Mouse (Mus musculus) ovary, postnatal 10 days (tissue): ENCODE measurements around the gene Ccdc102a.

Experiments used
- DNase-seq: peaks from one replicate; pipeline ENCODE4 v3.0.0; 2022; ENCODE audit warnings: low spot score

Gene Ccdc102a

GRCm38 (mm10) chr8:94919256-94919655 lies 1.4 kb upstream of the Ccdc102a start:
- DNase-seq: no peak

GRCm38 (mm10) chr8:94917352-94917751 lies 546 bp downstream of the Ccdc102a start:
- peak; percentile 89 for DNase-seq

- no peak for DNase-seq
Observed at GRCm38 (mm10) chr8:94916960-94917324, 956 bp downstream of the Ccdc102a start.

- DNase-seq: no peak
Observed at GRCm38 (mm10) chr8:94916311-94916959, 1.5 kb downstream of the Ccdc102a start.

GRCm38 (mm10) chr8:94914701-94915101 lies 3.2 kb downstream of the Ccdc102a start:
- no peak for DNase-seq

GRCm38 (mm10) chr8:94914256-94914655 lies 3.6 kb downstream of the Ccdc102a start:
- DNase-seq: no peak

- DNase-seq: no peak
Observed at GRCm38 (mm10) chr8:94913061-94913660, 4.7 kb downstream of the Ccdc102a start.

- DNase-seq: no peak
Observed at GRCm38 (mm10) chr8:94908847-94909246, 9.1 kb downstream of the Ccdc102a start.

GRCm38 (mm10) chr8:94907591-94908300 lies 10.2 kb downstream of the Ccdc102a start:
- DNase-seq: no peak

GRCm38 (mm10) chr8:94904450-94905175 lies 13.3 kb downstream of the Ccdc102a start:
- DNase-seq: peak; percentile 75

- DNase-seq: no peak
Observed at GRCm38 (mm10) chr8:94903709-94904108, 14.2 kb downstream of the Ccdc102a start.

- no peak for DNase-seq
Observed at GRCm38 (mm10) chr8:94901031-94901430, 16.9 kb downstream of the Ccdc102a start.

- DNase-seq: no peak
Observed at GRCm38 (mm10) chr8:94900617-94901016, 17.3 kb downstream of the Ccdc102a start.

GRCm38 (mm10) chr8:94899262-94899661 lies 18.6 kb downstream of the Ccdc102a start:
- no peak for DNase-seq

- DNase-seq: no peak
Observed at GRCm38 (mm10) chr8:94892917-94893316, 25.0 kb downstream of the Ccdc102a start.

- DNase-seq: no peak
Observed at GRCm38 (mm10) chr8:94888383-94889036, 29.4 kb downstream of the Ccdc102a start.

- DNase-seq: no peak
Observed at GRCm38 (mm10) chr8:94880742-94881141, 37.2 kb downstream of the Ccdc102a start.

GRCm38 (mm10) chr8:94876820-94877219 lies 41.1 kb downstream of the Ccdc102a start:
- no peak for DNase-seq

- peak; percentile 88 for DNase-seq
Observed at GRCm38 (mm10) chr8:94876197-94876730, 41.6 kb downstream of the Ccdc102a start, which contains the start of gene Dok4. Dok4 (minus strand) TSS chr8:94876330.

- no peak for DNase-seq
Observed at GRCm38 (mm10) chr8:94875871-94876150, 42.1 kb downstream of the Ccdc102a start.

GRCm38 (mm10) chr8:94875096-94875870 lies 42.6 kb downstream of the Ccdc102a start:
- DNase-seq: no peak
